Mouse (Mus musculus) left cerebral cortex, postnatal 14 days (tissue): ENCODE measurements at regions not wholly inside any gene's neighbourhood (a gene's known extent, or its start where the extent isn't known, plus 50 kb on each side); places are given as distances from the start of the nearest gene placed in this dataset.
A peak's percentile ranks its signal among the peaks of the same experiment; 100 is the strongest.

Experiments used
- DNase-seq, 2 experiments: peaks; one replicate each; pipeline ENCODE4 v3.0.0; 2021 to 2022; ENCODE audit warnings: low spot score in 2 of 2, mixed read lengths in 1 of 2
- intact Hi-C: fragments of 180-260 bp; cut with DNase I; formaldehyde crosslinking; loops from one replicate; pipeline ENCODE4 v1.15.1; 2025

- intact Hi-C loops, result no loop called here
These were observed 111.7 kb downstream of the Cdh26 start for GRCm38 (mm10) chr2:178542032-178542431.

GRCm38 (mm10) chr2:178544411-178544810, 114.1 kb downstream of the Cdh26 start:
- intact Hi-C loops, result no loop called here

More at GRCm38 (mm10) chr2:178542032-178542431, 111.7 kb downstream of the Cdh26 start:
- DNase-seq, result peak; percentile 24 to 61

GRCm38 (mm10) chr2:178545601-178546352, 115.4 kb downstream of the Cdh26 start:
- no peak for DNase-seq
- intact Hi-C loops, result no loop called here

More at GRCm38 (mm10) chr2:178544411-178544810, 114.1 kb downstream of the Cdh26 start:
- no peak for DNase-seq

- DNase-seq, result no peak
- intact Hi-C loops, result no loop called here
These were observed 116.0 kb downstream of the Cdh26 start for GRCm38 (mm10) chr2:178546353-178546720.

- no peak for DNase-seq
- intact Hi-C loops, result no loop called here
These were observed 116.6 kb downstream of the Cdh26 start for GRCm38 (mm10) chr2:178546888-178547287.

- DNase-seq, result peak in 1 of 2 experiments; percentile 60
- intact Hi-C loops, result no loop called here
These were observed 118.6 kb downstream of the Cdh26 start for GRCm38 (mm10) chr2:178548937-178549336.

GRCm38 (mm10) chr2:178553736-178554135, 123.4 kb downstream of the Cdh26 start:
- DNase-seq, result no peak
- intact Hi-C loops, result no loop called here

GRCm38 (mm10) chr2:178555692-178556340, 125.5 kb downstream of the Cdh26 start:
- intact Hi-C loops, result no loop called here
- no peak for DNase-seq

- intact Hi-C loops, result no loop called here
- no peak for DNase-seq
These were observed 127.6 kb downstream of the Cdh26 start for GRCm38 (mm10) chr2:178557934-178558333.

- DNase-seq, result no peak
- intact Hi-C loops, result no loop called here
These were observed 133.0 kb downstream of the Cdh26 start for GRCm38 (mm10) chr2:178563287-178563686.

GRCm38 (mm10) chr2:178565368-178565818, 135.1 kb downstream of the Cdh26 start:
- DNase-seq, result peak; percentile 83 to 91
- intact Hi-C loops, result no loop called here

- DNase-seq, result no peak
- intact Hi-C loops, result no loop called here
These were observed 137.2 kb downstream of the Cdh26 start for GRCm38 (mm10) chr2:178567493-178567892.

- intact Hi-C loops, result loop anchor here (10.0 kb wide), 1 partner anchor 1302 kb away; no protein-coding TSS in a partner anchor
- DNase-seq, result no peak
These were observed 142.0 kb downstream of the Cdh26 start for GRCm38 (mm10) chr2:178572301-178572700.

- intact Hi-C loops, result loop anchor here (5.0 to 10.0 kb wide), 2 partner anchors 92 to 1300 kb away; no protein-coding TSS in a partner anchor
- peak; percentile 77 to 81 for DNase-seq
These were observed 144.5 kb downstream of the Cdh26 start for GRCm38 (mm10) chr2:178574859-178575258.

GRCm38 (mm10) chr2:178575403-178575802, 145.1 kb downstream of the Cdh26 start:
- DNase-seq, result no peak
- intact Hi-C loops, result loop anchor here (5.0 to 10.0 kb wide), 2 partner anchors 92 to 1299 kb away; no protein-coding TSS in a partner anchor

- DNase-seq, result no peak
- intact Hi-C loops, result loop anchor here (5.0 to 10.0 kb wide), 2 partner anchors 91 to 1299 kb away; no protein-coding TSS in a partner anchor
These were observed 145.7 kb downstream of the Cdh26 start for GRCm38 (mm10) chr2:178576067-178576466.

GRCm38 (mm10) chr2:178579571-178579970, 149.2 kb downstream of the Cdh26 start:
- intact Hi-C loops, result loop anchor here (5.0 to 10.0 kb wide), 2 partner anchors 88 to 1295 kb away; no protein-coding TSS in a partner anchor
- no peak for DNase-seq

- DNase-seq, result no peak
- intact Hi-C loops, result no loop called here
These were observed 151.0 kb downstream of the Cdh26 start for GRCm38 (mm10) chr2:178581306-178581705.

- intact Hi-C loops, result no loop called here
These were observed 154.7 kb downstream of the Cdh26 start for GRCm38 (mm10) chr2:178584970-178585566.

GRCm38 (mm10) chr2:178587134-178587636, 156.9 kb downstream of the Cdh26 start:
- no peak for DNase-seq
- intact Hi-C loops, result no loop called here

More at GRCm38 (mm10) chr2:178584970-178585566, 154.7 kb downstream of the Cdh26 start:
- no peak for DNase-seq
